Mouse (Mus musculus): ENCODE results near the gene Txndc17. TPM values are rescaled to one million over a fixed set of nuclear protein-coding genes. Genes with fewer than 3 reads are reported as not detected.
A peak's percentile ranks its signal among the peaks of the same experiment; 100 is the strongest.

The Txndc17 gene
- total RNA-seq, 2 experiments from 2014 or later, result 44.3 to 46.0 TPM

GRCm38 (mm10) chr11:72217116-72217515 is 9.8 kb downstream of the Txndc17 start:
- DNase-seq, result no peak
- intact Hi-C loops (cut with DNase I), result no loop called here

GRCm38 (mm10) chr11:72221278-72221677 is 13.9 kb downstream of the Txndc17 start:
- intact Hi-C loops (cut with DNase I), result loop anchor here (5.0 kb wide), 1 partner anchor 121 kb away; no protein-coding TSS in a partner anchor
- peak; percentile 65 to 68 for DNase-seq

DNA sequence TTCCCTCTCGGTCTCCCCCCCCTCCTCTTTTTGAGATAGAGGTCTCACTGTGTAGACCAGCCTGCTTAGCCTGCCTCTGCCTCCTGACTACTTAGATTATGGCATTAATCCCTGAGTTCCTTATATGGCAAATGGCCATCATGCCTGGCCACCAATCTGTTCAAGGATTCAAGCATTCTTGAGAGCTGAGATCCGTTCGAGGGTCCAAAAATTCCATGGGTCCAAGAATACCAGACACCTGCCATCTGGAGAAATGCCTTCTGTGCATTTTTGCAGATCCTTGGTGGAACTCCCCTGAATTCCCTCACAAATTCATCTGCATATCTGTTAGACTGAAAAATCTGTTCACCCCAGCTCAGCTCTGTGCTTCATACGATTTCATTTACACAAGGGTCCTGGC is 16.1 kb downstream of the Txndc17 start:
- no peak for DNase-seq
- intact Hi-C loops (cut with DNase I), result loop anchor here (5.0 kb wide), 1 partner anchor 119 kb away; no protein-coding TSS in a partner anchor

DNA sequence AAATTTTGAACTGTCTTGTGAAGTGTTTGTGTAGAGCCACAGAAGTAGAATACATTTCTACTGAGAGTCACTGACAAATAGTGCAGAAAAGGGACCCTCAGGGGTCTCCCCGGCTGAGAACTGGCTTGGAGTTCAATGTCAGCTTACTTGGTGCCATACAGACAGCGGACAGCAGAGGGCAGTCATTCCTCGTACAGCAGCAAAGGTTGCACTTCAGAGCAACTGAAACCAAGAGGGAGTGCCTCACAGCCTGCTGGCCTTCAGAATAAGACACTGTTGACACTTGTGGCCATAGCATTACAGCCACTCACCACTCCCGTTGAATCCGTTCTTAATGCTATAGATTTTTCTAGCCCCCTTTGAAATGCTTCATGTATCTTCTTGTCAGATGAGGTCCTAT is 17.5 kb downstream of the Txndc17 start:
- intact Hi-C loops (cut with DNase I), result loop anchor here (2.0 to 5.0 kb wide), 4 partner anchors 42 to 204 kb away; partner anchors contain the start of gene Slc13a5
- DNase-seq, result peak; percentile 77 to 85

DNA sequence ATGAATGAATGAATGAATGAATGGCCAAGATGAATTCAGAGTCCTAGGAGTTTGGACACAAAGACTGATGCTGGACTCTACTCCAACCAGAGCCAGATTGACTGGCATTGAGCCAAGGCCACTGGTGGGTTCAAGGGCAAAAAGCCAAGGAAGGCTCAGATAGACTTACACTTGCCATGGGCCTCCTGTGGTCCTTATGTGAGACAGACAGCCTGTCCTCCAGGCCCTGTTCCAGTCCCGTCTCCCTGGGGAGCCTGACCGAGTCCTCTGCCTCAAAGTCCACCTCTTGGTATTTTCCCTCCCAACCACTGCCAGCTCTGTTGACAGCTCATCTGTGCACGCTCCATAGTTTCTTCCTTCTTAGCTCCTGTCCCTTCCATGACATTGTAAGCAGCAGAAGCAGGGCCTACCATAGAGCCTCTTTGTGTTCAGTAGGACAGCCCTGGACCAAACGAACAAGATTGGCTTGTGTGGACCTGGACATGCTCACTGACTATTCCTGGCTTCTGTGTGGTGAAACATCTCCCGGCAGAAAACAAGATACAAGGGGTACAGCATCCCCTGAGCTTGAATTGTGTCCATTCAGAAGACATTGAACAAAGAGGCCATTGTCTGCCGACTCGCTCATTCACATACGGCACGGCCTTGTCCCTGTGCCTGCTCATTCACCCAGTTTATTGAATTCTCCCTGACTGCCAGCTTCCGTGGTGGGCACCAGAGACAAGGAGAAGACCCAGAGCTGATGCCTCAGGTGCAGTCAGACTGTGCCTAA is 18.9 kb downstream of the Txndc17 start:
- intact Hi-C loops (cut with DNase I), result loop anchor here (1.0 kb wide), 1 partner anchor 337 kb away; no protein-coding TSS in a partner anchor

GRCm38 (mm10) chr11:72226901-72227300 is 19.6 kb downstream of the Txndc17 start:
- no peak for DNase-seq
- intact Hi-C loops (cut with DNase I), result loop anchor here (1.0 kb wide), 1 partner anchor 336 kb away; no protein-coding TSS in a partner anchor

More for the DNA sequence above, 18.9 kb downstream of the Txndc17 start:
- no peak for DNase-seq

- intact Hi-C loops (cut with DNase I), result no loop called here
- DNase-seq, result no peak
Observed at GRCm38 (mm10) chr11:72228513-72228912, 21.2 kb downstream of the Txndc17 start.

GRCm38 (mm10) chr11:72232068-72232467 is 24.7 kb downstream of the Txndc17 start:
- intact Hi-C loops (cut with DNase I), result no loop called here
- DNase-seq, result no peak

GRCm38 (mm10) chr11:72232991-72233390 is 25.6 kb downstream of the Txndc17 start:
- no peak for DNase-seq
- intact Hi-C loops (cut with DNase I), result no loop called here

DNA sequence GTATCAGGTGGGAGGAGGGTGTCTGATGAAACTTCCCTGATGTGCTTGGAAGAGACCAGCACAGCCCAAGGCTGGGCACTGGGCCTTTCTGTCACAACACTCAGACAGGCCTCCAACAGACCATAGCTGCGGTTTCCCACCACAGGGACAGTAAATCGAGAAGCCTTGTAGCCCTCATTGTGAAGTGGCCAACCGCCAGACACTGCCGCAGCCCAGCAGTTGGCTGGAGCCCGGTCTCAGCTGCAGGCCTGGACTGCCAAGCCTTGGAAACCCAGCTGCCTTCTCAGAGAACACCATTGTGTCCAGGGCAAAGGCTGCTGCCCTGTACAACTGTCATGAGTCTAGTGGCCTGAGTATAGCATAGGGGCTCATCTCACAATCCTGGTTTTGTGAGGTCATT is 26.7 kb downstream of the Txndc17 start:
- intact Hi-C loops (cut with DNase I), result no loop called here
- DNase-seq, result no peak

DNA sequence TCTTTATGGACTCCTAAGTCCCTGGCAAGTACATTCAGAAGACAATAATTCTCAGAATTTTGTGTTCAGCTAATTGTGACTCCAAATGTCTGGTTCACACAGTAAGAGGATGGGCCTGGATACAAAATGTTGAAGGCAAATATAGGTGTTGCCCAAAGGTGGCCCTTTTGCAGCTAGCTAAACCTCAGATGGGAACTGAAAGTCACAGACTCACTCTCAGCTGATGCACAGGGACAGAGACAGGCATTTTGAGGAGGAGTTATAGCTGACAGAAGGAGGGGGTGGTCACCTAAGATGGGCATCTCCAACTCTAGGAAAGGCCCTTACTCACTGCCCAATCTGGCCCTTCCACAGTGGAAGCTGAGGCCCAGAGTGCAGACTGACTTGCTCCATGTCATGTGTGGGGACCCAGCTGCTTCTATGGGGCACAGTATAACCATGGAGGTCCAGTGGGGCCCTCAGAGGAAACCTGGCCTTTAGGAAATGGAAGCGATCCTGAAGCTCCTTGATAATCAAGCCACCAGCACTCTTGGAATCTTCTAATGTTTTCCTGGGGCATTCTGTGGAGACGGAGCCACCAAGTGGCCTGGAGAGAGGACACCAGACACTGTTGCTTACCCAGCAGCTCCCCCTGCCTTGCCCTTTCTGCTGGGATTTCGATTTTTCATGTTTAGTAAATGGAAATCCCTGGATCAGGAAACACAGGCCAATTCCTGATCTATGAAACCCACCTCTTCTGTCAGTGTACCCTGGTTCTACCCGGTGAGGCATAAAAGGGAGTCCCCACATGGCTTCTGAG is 32.9 kb downstream of the Txndc17 start:
- no peak for DNase-seq
- intact Hi-C loops (cut with DNase I), result no loop called here

DNA sequence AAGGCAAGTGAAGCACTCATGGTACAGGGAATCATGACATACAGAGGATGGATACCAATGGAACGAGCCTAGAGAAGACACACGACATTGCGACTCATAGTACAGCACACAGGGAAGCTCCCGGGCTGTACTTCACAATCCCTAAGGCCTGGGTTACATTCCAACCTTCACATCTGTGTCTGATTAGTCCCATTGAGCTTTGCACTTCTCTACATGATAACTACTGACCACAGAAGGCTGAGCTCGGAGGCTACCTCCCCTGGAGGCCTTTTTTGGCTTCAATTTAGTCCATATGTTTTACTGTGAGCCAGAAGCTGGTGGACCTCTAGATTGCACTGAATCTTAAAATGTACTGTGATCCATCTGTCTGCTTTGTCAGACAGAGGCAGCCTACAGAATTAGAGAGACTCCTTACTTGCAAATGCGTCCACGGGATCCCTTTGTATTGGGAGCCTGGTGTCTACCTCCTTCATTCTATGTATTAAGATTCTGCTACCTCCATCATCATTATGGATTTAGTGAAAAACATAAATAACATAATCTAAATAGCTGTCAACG is 37.9 kb downstream of the Txndc17 start:
- no peak for DNase-seq
- intact Hi-C loops (cut with DNase I), result no loop called here

DNA sequence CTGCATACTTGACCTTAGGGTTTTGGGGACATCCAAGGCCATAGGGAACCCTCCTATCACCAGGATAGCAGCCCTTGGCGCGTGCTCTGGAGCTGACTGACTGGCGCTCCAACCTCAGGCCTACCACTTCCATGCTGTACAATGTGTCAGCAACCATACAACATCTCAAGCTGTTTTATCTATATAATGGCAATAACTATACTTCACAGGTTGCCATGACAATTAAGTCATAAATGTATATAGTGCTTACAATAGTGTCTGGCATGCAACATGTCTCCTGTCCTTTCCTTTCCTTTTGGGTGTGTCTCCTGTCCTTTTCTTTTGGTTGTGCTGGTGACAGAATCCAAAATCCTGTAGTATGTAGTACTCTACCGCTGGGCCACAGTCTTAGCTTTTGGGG is 48.3 kb downstream of the Txndc17 start:
- no peak for DNase-seq

DNA sequence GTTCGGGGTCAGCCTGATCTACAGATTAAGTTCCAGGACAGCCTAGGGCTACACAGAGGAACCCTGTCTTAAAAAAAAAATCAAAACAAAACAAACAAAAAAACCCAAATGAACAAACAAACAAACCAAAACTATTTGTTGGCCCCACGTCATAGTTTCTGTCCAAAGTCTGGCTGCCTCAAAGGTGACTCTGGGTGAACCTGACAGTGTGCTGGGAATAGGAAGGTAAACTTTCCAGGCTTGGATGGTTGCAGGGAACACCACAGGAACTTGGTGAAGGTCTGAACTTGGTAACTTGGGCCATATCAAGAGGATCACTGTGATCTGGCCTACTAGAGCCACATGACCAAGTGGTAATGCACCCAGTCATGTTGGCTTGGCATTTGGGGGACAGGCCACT is 49.1 kb downstream of the Txndc17 start:
- intact Hi-C loops (cut with DNase I), result no loop called here
- no peak for DNase-seq

More for the DNA sequence above, 48.3 kb downstream of the Txndc17 start:
- intact Hi-C loops (cut with DNase I), result no loop called here

Other genes starting within 250 kb of the Txndc17 start
- gene Aipl1, start 170.0 kb upstream of the Txndc17 start, total RNA-seq (2021), result not detected
- gene Pimreg, start 165.5 kb upstream of the Txndc17 start, total RNA-seq (2021), result 1 to 10 TPM; 1.1 to 1.4 TPM
- gene Pitpnm3, start 71.8 kb upstream of the Txndc17 start, total RNA-seq (2021), result 1 to 10 TPM; 1.5 to 1.8 TPM
- gene Gm43951, start 707 bp upstream of the Txndc17 start, total RNA-seq (2021), result under 1 TPM; 0.31 to 0.33 TPM
- 1 to 10 TPM; 3.1 to 4.2 TPM for gene 4933427D14Rik, start 88 bp upstream of the Txndc17 start, total RNA-seq (2021)
- gene Med31, start 8.0 kb downstream of the Txndc17 start, total RNA-seq (2021), result 10 to 100 TPM; 10.2 to 11.8 TPM
- not detected for gene Slc13a5, start 59.7 kb downstream of the Txndc17 start, total RNA-seq (2021)
- gene Xaf1, start 94.1 kb downstream of the Txndc17 start, total RNA-seq (2021), result 10 to 100 TPM; 11.2 to 18.1 TPM
- not detected for gene Fbxo39, start 106.9 kb downstream of the Txndc17 start, total RNA-seq (2021)
- not detected for gene Tekt1, start 154.9 kb downstream of the Txndc17 start, total RNA-seq (2021)
- gene Smtnl2, start 204.2 kb downstream of the Txndc17 start, total RNA-seq (2021), result 10 to 100 TPM; 18.2 to 19.5 TPM
- gene Ggt6, start 228.0 kb downstream of the Txndc17 start, total RNA-seq (2021), result not detected
- gene Mybbp1a, start 233.8 kb downstream of the Txndc17 start, total RNA-seq (2021), result 10 to 100 TPM; 45.9 to 46.8 TPM